Mouse (Mus musculus) intestine, postnatal 0 days (tissue): ENCODE results near the gene Wdr66. TPM values are rescaled to one million over a fixed set of nuclear protein-coding genes. Genes with fewer than 3 reads are reported as not detected.

Experiments
- ATAC-seq: fragments of 200-750 bp; cut with Nextera tagmentation; 2 replicates; pipeline ENCODE4 v1.8.0; 2017; ENCODE audit warnings: mild to moderate bottlenecking, moderate TSS enrichment, moderate library complexity
- H3K27ac ChIP-seq: fragments of 300-500 bp; sonication (generic); 2 replicates; pipeline ENCODE4 v1.5.1; 2014; ENCODE audit warnings: mild to moderate bottlenecking, low read depth, low read length, moderate library complexity
- H3K27me3 ChIP-seq: fragments of 300-500 bp; sonication (generic); replicated peaks from 2 replicates; pipeline ENCODE4 v1.6.1; 2014; ENCODE audit warnings: low read length, mixed read lengths; ENCODE audit not compliant: control insufficient read depth, insufficient read depth
- H3K36me3 ChIP-seq: fragments of 300-500 bp; sonication (generic); 2 replicates; pipeline ENCODE4 v1.6.1; 2014; ENCODE audit warnings: mild to moderate bottlenecking, moderate library complexity; ENCODE audit not compliant: control insufficient read depth, insufficient read depth
- H3K4me1 ChIP-seq: fragments of 300-500 bp; sonication (generic); replicated peaks from 2 replicates; pipeline ENCODE4 v1.6.1; 2014; ENCODE audit warnings: antibody characterized with exemption, low read length, mixed read lengths; ENCODE audit not compliant: control insufficient read depth, insufficient read depth
- H3K4me2 ChIP-seq: fragments of 300-500 bp; sonication (generic); replicated peaks from 2 replicates; pipeline ENCODE4 v1.6.1; 2014; ENCODE audit warnings: low read depth, mild to moderate bottlenecking, moderate library complexity
- H3K4me3 ChIP-seq: fragments of 300-500 bp; sonication (generic); 2 replicates; pipeline ENCODE4 v1.5.1; 2014; ENCODE audit warnings: low read depth, low read length
- H3K9ac ChIP-seq: fragments of 300-500 bp; sonication (generic); 2 replicates; pipeline ENCODE4 v1.6.1; 2014; ENCODE audit warnings: mild to moderate bottlenecking, low read depth, low read length
- H3K9me3 ChIP-seq: fragments of 300-500 bp; sonication (generic); 2 replicates; pipeline ENCODE4 v1.6.1; 2016; ENCODE audit warnings: mixed run types; ENCODE audit not compliant: control insufficient read depth
- CTCF ChIP-seq: sonication (generic); IDR thresholded peaks from 2 replicates; pipeline ENCODE4 v1.5.1; 2016; ENCODE audit warnings: low read depth, mild to moderate bottlenecking, control low read depth, antibody characterized with exemption, moderate library complexity
- WGBS: fragments of 180-500 bp; shearing (Covaris S2); extraction: QIAGEN DNeasy Blood & Tissue Kit; methylation state at CpG from one replicate; pipeline ENCODE4 v1.1.7; 2014; 5-methylcytosine and 5-hydroxymethylcytosine counted together
- polyA plus RNA-seq: library from polyadenylated mRNA; unstranded; fragments of >200 nt; fragmentation: Nextera tagmentation; extraction: Ambion mirVana; gene quantifications from 2 replicates; pipeline ENCODE4 v1.2.1, GENCODE M21; 2015

Gene Wdr66
- polyA plus RNA-seq, 1 experiment from 2014 or later = 0.51 TPM

DNA sequence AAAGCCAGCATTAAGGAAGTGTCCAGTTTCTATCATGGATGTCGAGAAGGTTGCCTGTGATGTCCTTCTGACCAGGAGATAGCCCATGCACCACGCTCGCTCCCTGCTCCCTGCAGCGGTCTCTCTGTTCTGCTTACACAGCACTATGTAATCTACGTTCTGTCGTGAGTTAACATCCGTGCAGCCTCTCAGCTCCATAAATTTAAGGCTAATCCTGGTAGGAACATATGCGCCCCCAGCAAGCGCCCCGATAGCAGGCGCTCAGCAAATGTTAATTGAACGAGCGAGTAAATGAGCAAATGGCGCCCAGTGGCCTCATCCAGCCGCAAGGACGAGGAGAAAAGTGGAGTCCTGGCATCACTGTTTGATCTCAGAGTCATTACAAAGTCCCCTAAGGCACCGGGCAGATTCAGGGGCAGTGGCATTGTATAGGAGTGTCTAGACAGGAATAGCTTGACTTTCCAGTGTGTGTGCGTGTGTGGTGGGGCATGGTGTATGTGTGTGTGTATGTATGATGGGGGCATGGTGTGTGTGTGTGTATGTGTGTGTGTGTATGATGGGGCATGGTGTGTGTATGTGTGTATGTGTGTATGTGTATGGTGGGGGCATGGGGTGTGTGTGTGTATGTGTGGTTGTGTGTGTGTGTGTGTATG lies 55.9 kb downstream of the Wdr66 start:
- H3K4me2 ChIP-seq = no peak overlapping the region
- H3K27me3 ChIP-seq = no peaks in the 10 kb centered on the region
- H3K4me1 ChIP-seq = no peaks in the 10 kb centered on the region
- H3K9ac ChIP-seq = no peak overlapping the region
- no peaks in the 10 kb centered on the region for H3K9me3 ChIP-seq
- H3K36me3 ChIP-seq = no peaks in the 10 kb centered on the region
- no peak for TF ChIP-seq CTCF
- WGBS = 74% methylated on average over 18 of the region's 18 CpGs
- H3K27ac ChIP-seq = no peak overlapping the region
- no peak for ATAC-seq
- no peak overlapping the region for H3K4me3 ChIP-seq

DNA sequence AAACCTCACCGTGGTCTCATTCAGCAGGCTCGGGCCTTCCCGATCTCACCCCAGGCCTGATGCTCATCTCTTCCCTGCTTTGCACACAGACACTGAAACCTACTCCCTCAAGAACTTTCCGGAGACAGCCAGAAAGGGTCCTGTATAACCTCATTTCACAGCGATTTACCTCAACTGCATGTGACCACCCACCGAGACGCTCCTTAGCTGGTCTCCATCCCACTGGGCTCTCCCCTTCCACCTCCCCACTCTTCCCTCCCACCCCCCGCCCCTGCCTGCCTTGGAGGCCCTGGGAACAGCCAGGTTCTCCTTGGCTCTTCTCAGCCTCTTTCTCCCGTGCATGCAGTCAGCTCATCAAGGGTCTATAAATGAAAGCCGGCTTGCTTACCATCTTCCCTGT lies 57.9 kb downstream of the Wdr66 start:
- H3K27me3 ChIP-seq = no peaks in the 10 kb centered on the region
- H3K4me2 ChIP-seq = no peak overlapping the region
- H3K9ac ChIP-seq = no peak overlapping the region
- whole genome bisulfite sequencing = 42% methylated on average over 10 of the region's 10 CpGs
- no peak overlapping the region; the same call in 1 of the 2 replicates for H3K27ac ChIP-seq
- ATAC-seq = no peak
- no peak for TF ChIP-seq CTCF
- H3K4me1 ChIP-seq = no peaks in the 10 kb centered on the region
- H3K36me3 ChIP-seq = no peaks in the 10 kb centered on the region
- no peak overlapping the region for H3K4me3 ChIP-seq
- H3K9me3 ChIP-seq = no peaks in the 10 kb centered on the region

DNA sequence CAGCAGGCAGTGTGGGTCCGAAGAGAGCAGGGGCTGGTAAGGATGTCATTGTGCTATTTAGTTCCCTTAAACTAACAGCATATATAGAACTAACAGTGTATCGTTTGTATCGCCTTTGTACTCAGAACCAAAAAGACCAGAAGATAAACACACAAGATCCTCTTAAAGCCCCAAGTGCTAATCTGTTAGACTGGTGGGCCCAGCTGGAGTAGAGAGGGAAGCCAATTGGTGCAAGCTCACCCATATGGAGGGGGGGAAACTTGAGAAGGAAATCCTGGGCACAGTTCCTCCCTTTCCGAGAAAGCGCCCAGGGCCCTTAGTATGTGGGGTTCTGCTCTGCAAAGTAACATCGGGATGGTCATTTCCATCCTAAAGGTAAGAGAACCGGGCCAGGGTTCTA lies 58.3 kb downstream of the Wdr66 start:
- Histone ChIP-seq H3K4me2 (no peak overlapping the region), H3K36me3 (no peaks in the 10 kb centered on the region), H3K9ac (no peak overlapping the region), H3K9me3 (no peaks in the 10 kb centered on the region), H3K27ac (no peak overlapping the region; the same call in 1 of the 2 replicates), H3K4me3 (no peak overlapping the region), H3K27me3 (no peaks in the 10 kb centered on the region), H3K4me1 (no peaks in the 10 kb centered on the region)
- TF ChIP-seq CTCF = no peak
- 56% methylated on average over 7 of the region's 7 CpGs for WGBS
- no peak for ATAC-seq

DNA sequence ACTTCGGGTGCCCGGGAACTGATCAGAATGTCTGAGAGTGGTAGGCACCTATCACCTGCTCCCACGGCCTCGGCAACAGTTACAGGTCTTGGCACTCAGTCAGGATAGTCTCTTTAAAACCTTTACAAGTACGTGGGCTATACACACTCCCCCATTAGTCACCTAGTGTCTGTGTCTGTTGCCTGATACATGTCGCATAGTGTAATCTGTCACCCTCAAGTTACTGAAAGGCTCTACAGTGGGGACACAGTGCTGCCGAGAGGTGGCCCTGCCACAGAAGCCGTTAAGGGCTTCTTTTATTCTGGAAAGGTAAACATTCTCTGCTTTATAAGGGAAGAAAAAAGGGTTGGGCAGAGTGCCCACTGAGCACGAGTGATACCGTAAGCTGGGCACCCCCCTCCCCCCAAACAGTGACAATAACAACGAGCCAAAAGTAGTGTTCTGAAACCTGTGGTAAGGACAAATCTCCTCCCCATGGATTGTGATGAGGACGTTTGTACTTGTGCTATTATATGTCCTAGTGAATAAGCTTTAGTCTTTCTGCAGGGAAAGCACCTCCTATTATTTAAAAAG lies 61.2 kb downstream of the Wdr66 start:
- Histone ChIP-seq H3K4me3 (no peak overlapping the region), H3K9me3 (no peaks in the 10 kb centered on the region), H3K36me3 (no peaks in the 10 kb centered on the region), H3K27me3 (no peaks in the 10 kb centered on the region), H3K27ac (no peak overlapping the region), H3K9ac (no peak overlapping the region), H3K4me1 (no peaks in the 10 kb centered on the region), H3K4me2 (no peak overlapping the region)
- no peak for ATAC-seq
- no peak for TF ChIP-seq CTCF
- WGBS = 52% methylated on average over 12 of the region's 12 CpGs

DNA sequence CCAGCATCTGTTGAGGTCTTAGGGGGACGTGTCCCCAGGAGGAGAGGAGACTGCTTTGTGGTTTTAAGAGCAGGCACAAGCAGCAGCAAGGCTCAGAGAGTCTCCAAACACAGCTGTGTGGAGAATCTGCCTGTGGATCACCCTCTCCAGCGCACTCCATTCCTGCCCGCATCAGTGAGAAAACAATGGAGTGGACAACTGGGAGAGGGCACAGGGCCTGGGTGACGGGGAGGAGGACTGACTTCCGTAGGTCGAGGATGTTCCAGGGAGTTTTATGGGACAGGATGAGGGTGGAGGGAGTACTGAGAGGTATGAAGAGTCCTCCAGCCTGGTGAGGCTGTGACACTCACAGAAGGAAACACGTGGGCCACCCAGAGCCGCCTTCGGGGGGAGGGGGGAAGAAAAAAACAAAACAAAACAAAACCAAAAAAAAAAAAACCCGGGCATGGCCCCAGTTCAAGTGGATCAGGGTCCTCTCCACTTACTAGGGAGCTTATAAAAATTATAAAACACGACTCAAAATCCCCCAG lies 62.0 kb downstream of the Wdr66 start:
- no peak for ATAC-seq
- Histone ChIP-seq H3K27ac (no peak overlapping the region), H3K4me3 (no peak overlapping the region), H3K9ac (no peak overlapping the region), H3K27me3 (no peaks in the 10 kb centered on the region), H3K4me2 (no peak overlapping the region), H3K4me1 (no peaks in the 10 kb centered on the region), H3K36me3 (no peaks in the 10 kb centered on the region), H3K9me3 (no peaks in the 10 kb centered on the region)
- 50% methylated on average over 11 of the region's 11 CpGs for WGBS
- no peak for TF ChIP-seq CTCF

DNA sequence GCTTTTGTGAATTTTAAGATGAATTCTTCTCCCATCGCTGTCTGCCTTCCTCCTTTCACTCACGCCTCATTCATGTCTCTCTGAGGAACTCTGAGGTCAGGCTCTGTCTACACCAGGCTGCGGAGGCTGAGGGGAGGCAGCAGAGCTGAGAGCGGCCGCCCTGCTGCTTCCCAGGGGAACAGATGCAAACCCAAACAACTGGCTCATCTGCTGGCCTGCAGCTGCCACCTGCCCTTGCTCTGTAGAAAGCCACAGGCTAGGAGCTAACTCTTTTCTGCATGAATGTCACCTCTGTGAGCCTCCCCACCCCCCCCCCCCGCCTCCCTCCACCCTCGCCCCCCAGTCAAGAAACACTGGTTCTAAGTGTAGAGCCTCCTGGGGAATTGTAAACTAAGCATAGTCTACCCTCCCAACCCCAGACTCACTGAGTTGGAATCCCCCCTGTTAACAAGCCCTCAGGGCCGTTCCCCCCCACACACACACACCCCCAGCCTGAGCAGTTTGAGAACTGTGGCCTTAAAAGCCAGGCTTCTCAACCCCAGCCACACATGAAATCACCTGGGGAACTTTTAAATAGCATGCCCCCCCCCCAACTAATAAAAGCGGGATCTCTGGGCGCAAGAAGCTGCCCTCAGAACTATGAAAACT lies 63.4 kb downstream of the Wdr66 start:
- H3K4me1 ChIP-seq = no peaks in the 10 kb centered on the region
- no peaks in the 10 kb centered on the region for H3K36me3 ChIP-seq
- no peak for ATAC-seq
- no peaks in the 10 kb centered on the region for H3K27me3 ChIP-seq
- no peak overlapping the region for H3K9ac ChIP-seq
- H3K4me3 ChIP-seq = no peak overlapping the region
- H3K27ac ChIP-seq = no peak overlapping the region
- no peaks in the 10 kb centered on the region for H3K9me3 ChIP-seq
- H3K4me2 ChIP-seq = no peak overlapping the region
- TF ChIP-seq CTCF = no peak
- 59% methylated on average over 10 of the region's 10 CpGs for WGBS
